Mouse (Mus musculus) MEL (cell line): ENCODE measurements around the gene Srgap1.

ENCODE experiments used
- CTCF ChIP-seq, 3 experiments: IDR thresholded peaks in 2 of 3; conservative IDR thresholded peaks in 1 of 3; 2 replicates each; pipeline ENCODE4 v1.5.1; 2011 to 2012; ENCODE audit warnings: low read length in 3 of 3, low read depth in 2 of 3, mild to moderate bottlenecking in 2 of 3, improper control_type of control experiment in 1 of 3, inconsistent platforms in 1 of 3, mixed read lengths in 1 of 3, moderate library complexity in 1 of 3; ENCODE audit not compliant: control insufficient read depth in 1 of 3, insufficient read depth in 1 of 3, poor library complexity in 1 of 3, severe bottlenecking in 1 of 3
- EP300 ChIP-seq, 2 experiments: IDR thresholded peaks; 2 replicates each; pipeline ENCODE4 v1.6.1; 2011; ENCODE audit warnings: improper control_type of control experiment in 2 of 2, low read length in 2 of 2, low read depth in 1 of 2, mild to moderate bottlenecking in 1 of 2
- MAX ChIP-seq: IDR thresholded peaks from 2 replicates; pipeline ENCODE4 v1.6.1; 2011; ENCODE audit warnings: low read length, improper control_type of control experiment
- MEF2A ChIP-seq: IDR thresholded peaks from 2 replicates; pipeline ENCODE4 v1.6.1; 2014; ENCODE audit warnings: low read depth, mild to moderate bottlenecking, inconsistent platforms, low read length, improper control_type of control experiment; ENCODE audit not compliant: poor library complexity, insufficient replicate concordance, severe bottlenecking; ENCODE audit errors: extremely low read depth
- POLR2AphosphoS5 ChIP-seq: IDR thresholded peaks from 2 replicates; pipeline ENCODE4 v1.6.1; 2012; ENCODE audit warnings: low read depth, borderline replicate concordance, mild to moderate bottlenecking, inconsistent platforms, low read length, moderate library complexity, mixed read lengths
- SIN3A ChIP-seq: IDR thresholded peaks from 2 replicates; pipeline ENCODE4 v1.6.1; 2012; ENCODE audit warnings: low read length, improper control_type of control experiment, inconsistent platforms
- SMC3 ChIP-seq: IDR thresholded peaks from 2 replicates; pipeline ENCODE4 v1.6.1; 2011; ENCODE audit warnings: low read depth, low read length, improper control_type of control experiment
- USF1 ChIP-seq: IDR thresholded peaks from 2 replicates; pipeline ENCODE4 v1.6.1; 2014; ENCODE audit warnings: low read depth, mild to moderate bottlenecking, inconsistent platforms, low read length, improper control_type of control experiment, moderate library complexity
- ZC3H11A ChIP-seq: IDR thresholded peaks from 2 replicates; pipeline ENCODE4 v1.6.1; 2012; ENCODE audit warnings: low read depth, mild to moderate bottlenecking, inconsistent platforms, low read length, improper control_type of control experiment

DNA sequence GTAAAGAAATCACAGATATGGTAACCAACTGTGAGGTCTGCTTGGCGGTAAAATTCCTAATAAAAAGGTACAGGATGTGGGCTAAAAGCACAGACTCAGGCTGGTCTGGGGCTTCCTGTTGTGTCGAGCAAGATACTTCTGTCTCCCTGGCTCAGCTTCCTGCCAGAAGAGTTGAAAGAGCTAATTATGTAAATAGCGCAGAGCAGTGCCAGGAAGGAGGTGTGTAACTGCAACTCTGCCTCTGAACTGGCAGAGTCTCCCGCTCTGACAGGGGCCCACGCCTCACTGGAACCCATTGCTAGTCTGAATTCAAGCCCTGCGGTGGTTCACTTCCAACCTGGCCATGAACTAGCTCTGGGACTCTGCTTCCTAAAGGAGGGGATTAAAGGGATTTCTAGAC lies 160.3 kb downstream of the Srgap1 start:
- TF ChIP-seq POLR2AphosphoS5, result no peak
- no peak for TF ChIP-seq CTCF (IDR thresholded peaks at IDR 0.05 in 2 of 3, conservative IDR thresholded peaks at IDR 0.05 in 1 of 3; ENCODE audit: control insufficient read depth in 1 of 3, insufficient read depth in 1 of 3, low read depth in 2 of 3, low read length in 3 of 3, poor library complexity in 1 of 3, severe bottlenecking in 1 of 3)
- no peak for TF ChIP-seq SIN3A
- no peak for TF ChIP-seq MEF2A
- TF ChIP-seq EP300 (IDR thresholded peaks at IDR 0.05; ENCODE audit: low read depth in 1 of 2, low read length in 2 of 2), result no peak
- TF ChIP-seq MAX, result no peak
- TF ChIP-seq USF1, result no peak
- no peak for TF ChIP-seq ZC3H11A
- TF ChIP-seq SMC3, result no peak
